Mouse (Mus musculus): ENCODE results near the gene Gpx2.
A peak's percentile ranks its signal among the peaks of the same experiment; 100 is the strongest.
"Not testable (repeated sequence)": the region's sequence is repeated elsewhere in the genome, so short reads cannot be mapped to it uniquely, and the experiment has no call there.

Gene Gpx2

DNA sequence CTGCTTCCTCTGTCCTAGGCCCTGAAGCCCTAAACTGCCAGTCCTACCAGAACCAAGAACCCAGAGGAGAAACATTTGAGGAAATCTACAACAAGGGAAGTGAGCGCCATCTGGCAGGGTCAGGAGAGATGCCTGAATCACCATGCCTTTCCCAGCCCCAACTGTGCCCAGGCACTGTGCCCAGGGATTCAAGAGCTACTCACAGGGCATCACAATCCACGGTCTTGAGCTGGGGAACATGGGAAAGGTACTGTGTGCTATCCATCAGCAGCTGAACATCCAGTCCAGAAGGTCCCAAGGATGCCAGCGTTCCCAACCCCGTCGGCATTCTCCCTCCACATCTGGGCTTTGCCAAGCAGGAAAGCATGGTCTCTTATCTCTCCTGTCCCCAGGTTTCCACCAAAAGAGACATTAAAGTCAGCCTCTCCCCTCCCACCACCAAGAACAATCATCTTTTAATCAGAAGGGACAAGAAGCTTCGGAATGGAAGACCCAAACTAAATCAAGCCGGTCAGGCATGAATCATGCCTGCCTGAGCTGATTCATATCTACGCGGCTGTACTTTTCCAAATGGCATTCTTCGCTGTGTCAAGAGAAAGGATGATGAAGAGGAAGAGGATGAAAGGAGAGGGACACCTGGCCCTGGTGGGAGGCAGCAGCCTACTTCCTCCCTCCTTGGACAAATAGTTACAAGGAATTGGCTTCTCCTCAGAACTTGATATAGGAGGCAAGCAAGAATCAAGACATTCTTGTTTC is 9.9 kb upstream of the Gpx2 start:
- DNase-seq (ENCODE audit: low read depth, low spot score): no peak

DNA sequence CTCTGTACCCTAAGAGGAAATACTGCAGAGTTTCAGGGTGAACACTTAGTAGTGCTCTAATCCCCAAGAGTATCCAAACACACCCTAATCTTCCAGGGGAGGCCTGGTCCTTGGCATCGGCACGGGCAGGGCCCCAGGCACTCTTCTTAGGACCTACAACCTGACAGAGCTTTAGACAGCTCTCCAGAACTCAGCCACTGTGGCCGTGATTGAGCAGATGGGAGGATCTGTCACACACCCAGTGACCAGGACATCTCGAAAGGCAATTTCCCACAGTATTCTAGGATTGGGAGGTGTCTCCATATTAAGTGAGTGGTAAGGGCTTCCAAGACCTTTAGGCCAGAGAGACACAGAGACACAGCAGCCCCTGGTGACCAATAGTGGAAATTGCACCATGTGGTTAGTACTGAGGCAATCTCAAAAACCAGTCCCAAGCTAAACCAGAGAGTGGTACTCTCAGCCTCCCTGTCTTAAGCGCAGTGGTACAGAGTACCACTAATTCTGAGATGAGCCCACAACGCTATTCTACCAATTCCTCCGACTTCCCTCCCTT is 8.4 kb upstream of the Gpx2 start:
- DNase-seq (ENCODE audit: low read depth, low spot score): peak; percentile 34

GRCm38 (mm10) chr12:76803028-76803427 is 7.7 kb upstream of the Gpx2 start:
- no peak for DNase-seq (ENCODE audit: low read depth, low spot score)

DNA sequence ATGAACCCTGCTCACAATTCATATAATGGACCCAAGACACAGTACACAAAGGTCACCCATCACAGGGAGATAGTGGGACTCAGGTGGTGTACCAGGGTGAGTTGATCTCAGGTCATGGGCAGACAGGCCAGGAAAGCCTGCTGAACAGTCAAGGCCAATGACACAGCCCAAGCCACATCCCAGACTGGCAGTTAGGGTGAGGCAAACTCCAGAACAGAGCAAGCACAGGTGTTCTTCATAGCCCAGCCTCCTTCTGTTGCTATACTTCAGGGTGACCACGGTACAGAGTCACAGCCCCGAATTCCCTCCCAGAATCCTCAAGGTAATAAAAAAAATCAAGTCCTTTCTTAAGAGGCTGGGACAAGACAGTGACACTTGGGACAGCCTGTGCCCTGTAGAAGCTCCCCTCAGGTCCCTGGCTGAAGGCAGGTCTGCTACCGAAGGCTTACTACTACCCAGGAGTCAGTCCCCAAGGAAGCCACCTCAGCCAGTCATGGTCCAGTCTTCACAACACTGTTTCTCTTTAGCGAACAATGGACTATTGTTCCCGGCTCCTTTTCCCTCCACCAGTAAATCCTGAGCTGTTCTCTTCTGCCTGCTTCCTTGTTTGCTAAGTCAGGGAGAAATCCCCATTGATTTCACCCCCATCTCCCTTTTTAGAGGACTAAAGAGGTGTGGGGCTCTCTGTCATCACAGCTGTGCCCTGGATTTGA is 2.8 kb upstream of the Gpx2 start:
- no peak for DNase-seq (ENCODE audit: low read depth, low spot score)

- no peak for DNase-seq (ENCODE audit: low read depth, low spot score)
These were observed 1.7 kb upstream of the Gpx2 start for GRCm38 (mm10) chr12:76796938-76797539.

DNA sequence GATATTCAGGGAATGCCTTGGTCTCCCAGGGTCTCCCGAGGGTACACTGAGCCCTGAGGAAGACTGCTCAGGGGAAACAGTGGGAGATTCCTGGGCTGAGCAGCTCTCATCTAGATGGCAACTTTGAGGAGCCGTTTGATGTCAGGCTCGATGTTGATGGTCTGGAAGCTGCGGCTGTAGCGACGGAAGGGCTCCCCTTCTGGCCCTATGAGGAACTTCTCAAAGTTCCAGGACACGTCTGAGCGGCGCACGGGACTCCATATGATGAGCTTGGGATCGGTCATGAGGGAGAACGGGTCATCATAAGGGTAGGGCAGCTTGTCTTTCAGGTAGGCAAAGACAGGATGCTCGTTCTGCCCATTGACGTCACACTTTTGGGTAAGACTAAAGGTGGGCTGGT is 2.8 kb downstream of the Gpx2 start:
- DNase-seq (ENCODE audit: low read depth, low spot score): not testable (repeated sequence)

- DNase-seq (ENCODE audit: low read depth, low spot score): no peak
These were observed 4.8 kb downstream of the Gpx2 start for GRCm38 (mm10) chr12:76790446-76791084.

DNA sequence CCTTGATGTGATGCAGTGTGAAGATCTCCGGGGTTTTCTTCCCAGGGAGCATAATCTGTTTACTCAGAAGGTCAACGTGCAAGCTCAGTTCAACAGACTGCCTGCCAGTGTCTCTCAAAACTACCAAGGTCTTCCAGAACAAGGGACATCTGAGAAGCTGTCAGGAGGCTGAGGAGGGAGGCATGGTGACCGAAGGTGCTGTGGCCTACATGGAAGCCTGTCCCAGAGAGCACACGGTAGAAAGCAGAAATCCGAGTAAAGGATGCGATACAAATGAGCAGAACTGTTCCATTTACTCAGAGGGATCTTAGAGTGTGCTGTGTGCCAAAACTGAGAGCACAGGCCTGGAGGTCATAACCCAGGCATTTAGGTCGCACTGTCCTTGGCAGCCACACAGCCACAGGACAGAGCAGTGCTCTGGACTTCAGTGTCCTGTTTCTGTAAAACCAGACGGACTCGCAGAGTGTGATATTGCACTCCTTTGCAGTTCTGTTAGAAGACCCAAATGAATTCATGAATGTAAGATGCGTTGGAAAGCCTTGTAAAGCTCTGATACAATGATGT is 11.2 kb downstream of the Gpx2 start:
- no peak for DNase-seq (ENCODE audit: low read depth, low spot score)

DNA sequence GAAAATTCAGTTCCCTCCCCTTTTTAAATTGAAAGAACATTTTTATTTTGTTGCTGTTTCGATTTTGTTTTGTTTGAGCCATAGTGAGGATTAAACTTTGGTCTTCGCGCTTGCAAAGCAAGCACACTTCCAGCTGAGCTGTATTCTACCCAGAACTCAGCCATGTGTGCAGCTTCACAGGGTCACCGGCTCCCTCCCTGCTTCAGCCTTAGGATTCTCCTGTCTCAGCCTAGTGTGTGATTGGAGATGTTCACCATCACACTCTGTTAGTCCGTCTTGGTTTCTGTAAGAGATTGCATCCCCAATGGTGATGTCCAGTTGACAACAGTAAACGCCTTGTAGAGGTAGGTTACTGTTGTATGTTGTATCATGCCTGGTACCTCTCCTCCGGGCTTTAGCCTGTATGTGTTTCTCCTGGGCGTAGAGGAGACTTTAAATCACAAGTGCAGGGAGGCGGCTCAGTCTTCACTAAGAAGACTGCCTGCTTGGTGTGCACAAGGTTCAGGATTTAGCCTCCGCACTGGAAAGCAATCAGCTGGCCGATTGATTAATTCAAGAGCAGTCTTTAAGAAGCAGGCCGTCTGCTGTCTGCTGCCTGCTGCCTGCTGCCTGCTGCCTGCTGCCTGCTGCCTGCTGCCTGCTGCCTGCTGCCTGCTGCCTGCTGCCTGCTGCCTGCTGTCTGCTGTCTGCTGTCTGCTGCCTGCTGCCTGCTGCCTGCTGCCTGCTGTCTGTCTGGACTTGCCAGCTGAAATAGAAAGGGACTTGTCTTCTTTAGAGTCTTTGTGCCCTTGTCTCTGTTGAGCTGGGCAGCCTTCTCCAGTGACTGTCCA is 14.5 kb downstream of the Gpx2 start:
- DNase-seq (ENCODE audit: low read depth, low spot score): no peak

- DNase-seq (ENCODE audit: low read depth, low spot score): no peak
These were observed 15.4 kb downstream of the Gpx2 start for GRCm38 (mm10) chr12:76779951-76780350.

GRCm38 (mm10) chr12:76778305-76779083 is 16.9 kb downstream of the Gpx2 start:
- DNase-seq (ENCODE audit: low read depth, low spot score): no peak

GRCm38 (mm10) chr12:76777845-76778244 is 17.5 kb downstream of the Gpx2 start:
- no peak for DNase-seq (ENCODE audit: low read depth, low spot score)

DNA sequence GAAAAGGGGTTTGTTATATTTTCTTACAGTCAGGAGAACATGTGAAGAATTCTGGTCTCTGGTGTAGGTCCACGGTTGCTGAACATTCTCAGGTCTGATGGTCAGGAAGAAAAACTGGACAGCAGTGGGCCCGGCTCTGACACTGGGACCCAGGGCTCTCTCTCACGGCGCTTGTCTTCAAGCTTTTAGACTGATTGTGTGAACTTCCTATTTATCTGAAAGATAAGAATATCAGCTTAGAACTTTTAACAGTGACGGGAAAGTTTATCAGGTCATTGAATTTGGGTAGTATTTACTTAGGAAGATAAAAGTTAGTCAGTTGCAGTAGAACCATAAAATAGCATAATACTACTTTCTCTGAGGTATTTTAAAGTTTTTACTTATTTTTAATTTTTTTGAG is 18.5 kb downstream of the Gpx2 start:
- DNase-seq (ENCODE audit: low read depth, low spot score): no peak

GRCm38 (mm10) chr12:76775132-76775531 is 20.2 kb downstream of the Gpx2 start:
- no peak for DNase-seq (ENCODE audit: low read depth, low spot score)

- DNase-seq (ENCODE audit: low read depth, low spot score): no peak
These were observed 20.7 kb downstream of the Gpx2 start for GRCm38 (mm10) chr12:76774652-76775051.

GRCm38 (mm10) chr12:76771540-76771939 is 23.8 kb downstream of the Gpx2 start:
- no peak for DNase-seq (ENCODE audit: low read depth, low spot score)

- no peak for DNase-seq (ENCODE audit: low read depth, low spot score)
These were observed 24.4 kb downstream of the Gpx2 start for GRCm38 (mm10) chr12:76770841-76771500.

DNA sequence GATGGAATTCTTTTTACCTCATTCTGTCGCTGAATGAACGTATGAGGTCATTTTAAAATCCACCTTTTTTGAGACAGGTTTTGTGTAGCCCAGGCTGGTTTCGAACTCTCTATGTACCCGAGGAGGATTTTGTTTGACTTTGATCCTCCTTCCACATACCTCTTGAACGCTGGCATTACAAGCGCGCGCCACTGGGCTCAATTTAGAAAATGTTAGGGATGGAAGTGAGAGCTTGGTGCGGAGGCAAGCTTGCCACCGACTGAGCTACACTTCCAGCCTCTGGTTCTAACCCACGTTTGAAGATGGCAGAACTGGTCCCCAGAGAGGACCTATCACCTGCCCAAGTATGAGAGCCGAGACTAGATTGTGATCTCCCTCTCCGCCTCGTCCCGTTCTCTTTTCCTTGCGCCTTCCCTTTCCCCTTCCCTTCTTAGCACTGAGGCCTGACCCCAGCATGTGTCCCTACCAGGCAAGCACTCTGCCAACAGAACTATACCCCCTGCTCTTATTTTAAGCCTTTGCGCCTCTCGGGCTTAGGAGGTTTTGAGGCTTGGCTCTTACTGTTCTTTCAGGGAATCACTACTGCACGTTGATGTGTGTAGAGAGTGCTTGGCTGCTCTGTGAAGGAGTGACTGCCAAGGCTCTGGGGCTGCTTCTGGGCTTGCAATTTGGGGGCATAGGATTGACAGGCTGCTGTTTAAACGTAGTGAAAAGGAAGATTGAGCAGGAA is 29.3 kb downstream of the Gpx2 start:
- no peak for DNase-seq (ENCODE audit: low read depth, low spot score)

GRCm38 (mm10) chr12:76765354-76765851 is 30.0 kb downstream of the Gpx2 start, which contains the start of the genes Churc1 and Fntb:
TSS of gene Churc1 (plus strand) at chr12:76765538.
TSS of gene Fntb (plus strand) at chr12:76765589.
- peak; percentile 74 for DNase-seq (ENCODE audit: low read depth, low spot score)

All from retina, postnatal 7 days (tissue).